Mouse (Mus musculus) retina, postnatal 7 days (tissue): ENCODE measurements at regions not wholly inside any gene's neighbourhood (a gene's known extent, or its start where the extent isn't known, plus 50 kb on each side); places are given as distances from the start of the nearest gene placed in this dataset.

Experiments used
- DNase-seq: peaks from one replicate; pipeline ENCODE4 v3.0.0-alpha.2; 2012; ENCODE audit warnings: low read depth, low spot score

DNA sequence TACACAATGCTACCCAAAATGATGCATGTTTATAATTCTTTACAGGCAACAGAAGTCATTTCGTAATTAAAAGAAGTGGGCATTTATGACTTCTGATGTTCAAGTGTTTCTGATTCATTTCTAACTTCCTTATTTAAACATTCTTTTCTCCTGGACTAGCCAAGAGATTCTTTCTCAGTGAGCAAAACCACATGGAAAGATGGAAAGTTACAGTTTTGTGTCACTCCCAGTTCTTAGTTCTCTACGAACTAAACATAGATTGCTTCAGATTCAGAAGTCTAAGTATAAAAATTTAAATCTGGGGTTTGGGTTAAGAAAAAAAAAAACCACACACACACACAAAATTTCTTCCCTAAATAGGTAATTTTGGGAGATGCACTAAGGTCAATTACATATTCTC is 288.0 kb upstream of the Paip1 start:
- DNase-seq, result no peak

- DNase-seq, result no peak
Observed at GRCm38 (mm10) chr13:119143351-119143750, 285.1 kb upstream of the Paip1 start.

DNA sequence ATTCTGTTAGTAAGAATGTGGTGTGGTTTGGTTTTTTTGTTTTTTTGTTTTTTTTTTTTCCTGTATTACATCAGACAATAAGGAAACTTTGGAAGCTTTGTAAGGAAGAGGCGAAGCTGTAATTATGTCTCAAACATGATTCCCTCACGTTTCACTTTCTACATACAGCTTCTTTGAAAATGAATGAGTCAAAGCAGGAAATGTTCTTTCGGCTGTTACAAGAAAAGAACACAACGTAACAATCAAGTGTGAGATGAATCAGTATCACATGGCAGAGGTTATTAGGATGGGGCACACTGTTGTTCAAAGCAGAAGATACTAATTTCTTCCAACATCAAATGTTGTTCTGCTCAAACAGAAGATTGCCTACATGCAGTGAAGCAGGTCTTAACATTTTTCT is 282.7 kb upstream of the Paip1 start:
- DNase-seq, result no peak

DNA sequence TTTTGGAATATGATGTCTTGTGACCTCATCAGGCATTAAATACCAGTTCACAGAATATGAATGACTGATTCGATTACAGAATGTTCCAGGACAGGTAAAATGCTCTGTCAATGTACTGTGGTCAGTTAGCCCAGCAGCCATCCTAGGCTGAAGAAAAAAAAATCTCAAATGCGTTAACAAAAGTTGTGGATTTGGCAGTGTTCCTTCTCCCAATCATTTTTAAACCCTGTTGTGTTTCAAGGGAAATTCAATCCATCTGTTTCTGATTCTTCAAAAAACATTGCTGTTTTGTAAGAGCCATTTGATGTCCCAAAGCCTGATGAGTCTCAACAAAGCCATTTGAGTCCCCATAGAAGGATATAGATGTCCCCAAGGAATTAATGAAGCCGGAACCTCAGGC is 280.7 kb upstream of the Paip1 start:
- no peak for DNase-seq

DNA sequence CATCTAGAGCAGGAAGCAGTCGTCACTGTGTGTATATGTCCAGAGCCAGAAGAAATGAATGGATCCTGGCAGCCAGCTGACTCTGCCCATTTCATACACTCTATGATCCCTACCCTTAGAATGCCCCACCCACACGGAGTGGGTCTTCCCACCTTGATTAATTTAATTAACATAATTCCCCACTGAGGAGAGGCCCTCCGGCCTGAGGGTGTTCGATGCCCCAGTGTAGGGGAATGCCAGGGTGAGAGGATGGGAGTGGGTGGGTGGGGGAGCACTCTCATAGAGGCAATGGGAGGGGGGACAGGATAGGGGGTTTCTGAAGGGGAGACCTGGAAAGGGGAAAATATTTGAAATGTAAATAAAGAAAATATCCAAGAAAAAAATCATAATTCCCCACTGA is 279.3 kb upstream of the Paip1 start:
- no peak for DNase-seq

DNA sequence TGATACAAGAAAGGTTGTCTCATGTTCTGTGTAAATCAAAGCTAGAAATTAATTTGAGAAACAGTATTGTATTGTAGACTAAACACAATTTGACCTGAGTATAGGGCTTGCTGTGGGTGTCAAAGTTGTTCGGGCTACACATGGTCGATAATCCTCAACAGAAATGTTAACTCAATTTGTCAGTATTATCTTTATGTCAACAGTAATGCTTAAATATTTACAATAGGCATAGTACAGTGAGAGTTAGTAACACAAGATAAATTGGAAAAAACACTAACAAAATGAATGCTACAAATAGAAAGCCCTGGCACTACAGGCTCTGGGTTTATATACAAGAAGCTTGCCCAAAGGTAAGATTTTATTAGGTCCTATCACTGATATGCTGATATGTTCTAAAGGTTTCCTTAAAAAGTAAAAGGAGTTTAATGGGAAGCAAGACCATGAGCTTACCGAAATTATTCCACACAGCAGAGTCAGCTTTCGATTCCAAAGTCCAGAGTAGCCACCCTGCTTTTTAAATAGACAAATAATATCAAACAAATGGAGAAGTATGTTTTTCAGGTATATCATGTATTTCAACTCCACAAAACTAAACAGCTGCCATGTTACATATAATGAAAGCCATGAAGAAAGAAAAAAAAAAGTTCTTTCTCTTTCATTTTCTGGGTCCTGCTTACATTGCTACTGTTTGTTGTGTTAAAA is 277.4 kb upstream of the Paip1 start:
- DNase-seq, result no peak

DNA sequence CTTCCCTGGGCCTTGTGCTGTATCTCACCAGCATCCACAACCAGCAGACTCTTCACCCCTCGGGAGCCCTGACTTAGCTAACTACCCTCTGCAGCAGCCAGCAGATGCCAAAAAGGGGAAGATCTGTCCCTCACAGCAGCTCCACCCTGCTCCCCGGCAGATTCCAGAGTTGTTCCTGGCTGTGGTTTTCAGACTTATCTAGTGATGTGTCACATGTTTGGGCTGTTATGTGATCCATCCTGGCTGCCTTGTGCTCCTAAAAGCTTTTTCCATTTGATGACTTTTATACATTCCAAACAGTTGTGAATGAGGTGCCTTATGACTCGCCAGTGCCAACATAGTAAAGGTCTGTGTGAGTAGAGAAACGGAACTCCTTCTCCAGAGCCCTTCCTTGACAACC is 250.6 kb upstream of the Paip1 start:
- DNase-seq, result no peak

DNA sequence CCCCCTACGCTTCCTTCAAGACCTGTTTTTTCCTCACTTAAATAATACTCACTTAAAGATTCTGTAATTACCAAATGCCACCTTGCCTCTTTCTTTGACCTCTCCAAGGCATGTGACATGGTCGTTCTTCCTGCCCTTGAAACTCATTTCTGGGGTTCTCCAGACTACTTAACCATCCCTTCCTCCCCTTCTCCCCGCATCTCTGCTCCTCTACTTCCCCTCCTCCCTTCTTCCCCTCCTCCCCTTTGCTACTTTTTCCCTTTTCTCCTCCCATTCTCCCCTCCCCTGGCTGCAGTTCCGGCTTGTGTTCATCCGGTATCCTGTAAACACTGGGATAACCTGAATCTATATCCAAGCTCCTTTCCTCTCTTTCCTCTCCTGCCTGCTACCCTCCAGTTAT is 250.2 kb upstream of the Paip1 start:
- DNase-seq, result no peak

- no peak for DNase-seq
Observed at GRCm38 (mm10) chr13:119179157-119179920, 249.1 kb upstream of the Paip1 start.

DNA sequence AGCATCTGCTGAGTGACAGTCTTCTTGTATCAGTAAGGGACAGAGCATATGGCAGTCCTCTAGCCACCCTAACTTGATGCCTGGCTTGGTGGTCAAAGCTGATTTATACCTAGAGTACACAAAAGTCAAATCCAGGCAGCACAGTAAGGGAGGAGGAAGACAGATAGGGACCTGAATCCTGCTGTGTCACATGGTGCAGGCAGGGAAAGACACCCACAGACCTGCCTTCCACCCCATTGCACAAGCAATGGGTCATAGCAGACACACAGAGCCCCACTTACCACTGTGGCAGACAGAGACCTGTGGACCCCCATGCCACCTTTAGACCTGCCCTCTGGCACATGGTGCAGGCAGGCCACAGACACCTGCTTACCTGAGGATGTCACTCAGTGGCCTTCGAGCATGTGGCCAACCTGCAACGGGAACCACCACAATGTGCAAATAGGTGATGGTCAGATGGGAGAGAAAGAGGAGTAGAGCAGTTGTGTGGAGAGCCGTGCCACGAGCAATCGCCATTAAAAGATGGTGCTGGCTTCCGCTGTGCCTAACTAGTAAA is 244.0 kb upstream of the Paip1 start:
- no peak for DNase-seq

GRCm38 (mm10) chr13:119185567-119186143 is 242.7 kb upstream of the Paip1 start:
- DNase-seq, result no peak

GRCm38 (mm10) chr13:119231556-119231955 is 196.8 kb upstream of the Paip1 start:
- DNase-seq, result no peak

DNA sequence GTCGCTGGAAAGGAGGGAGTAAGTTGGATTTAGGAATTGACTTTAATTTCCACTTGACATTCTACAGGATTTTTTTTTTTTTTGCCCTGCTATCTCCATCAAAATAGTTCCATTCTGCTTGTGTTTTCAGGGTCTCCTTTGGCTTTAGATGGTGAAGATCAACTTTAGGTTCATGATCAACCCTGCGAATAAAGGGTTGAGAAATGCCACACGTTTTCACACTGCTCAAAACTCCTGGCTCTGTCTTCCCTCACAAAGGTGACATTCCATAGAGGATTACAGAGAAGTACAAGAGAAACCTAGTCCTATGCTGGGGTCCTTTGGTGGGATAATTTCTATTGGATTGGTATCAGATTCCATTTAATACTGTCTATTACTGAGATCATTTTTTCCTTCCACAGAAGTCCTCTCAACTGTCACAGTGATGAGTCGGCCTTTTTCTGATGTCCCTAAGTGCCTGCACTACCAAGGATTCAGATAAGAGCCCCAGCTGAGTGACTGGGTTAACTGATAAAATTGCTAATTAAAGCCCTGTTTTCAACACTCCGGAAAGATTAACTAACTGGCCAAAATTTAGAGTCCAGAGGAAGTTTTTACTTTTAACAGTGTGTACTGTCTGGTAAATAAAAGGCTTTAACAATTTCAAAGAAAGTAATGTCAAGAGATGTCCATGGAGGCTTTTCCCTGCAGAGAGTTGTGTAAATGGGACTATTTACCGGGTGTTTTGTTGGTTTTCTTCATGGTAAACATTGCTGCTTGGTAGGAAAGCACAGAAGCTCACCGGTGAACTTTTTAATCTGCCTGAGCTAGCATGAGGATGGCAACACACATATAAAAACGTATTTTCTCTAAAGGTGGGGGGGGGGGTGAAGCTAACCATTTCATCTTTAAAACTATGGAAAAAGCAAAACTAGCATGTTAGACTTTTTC is 196.0 kb upstream of the Paip1 start:
- DNase-seq, result no peak

DNA sequence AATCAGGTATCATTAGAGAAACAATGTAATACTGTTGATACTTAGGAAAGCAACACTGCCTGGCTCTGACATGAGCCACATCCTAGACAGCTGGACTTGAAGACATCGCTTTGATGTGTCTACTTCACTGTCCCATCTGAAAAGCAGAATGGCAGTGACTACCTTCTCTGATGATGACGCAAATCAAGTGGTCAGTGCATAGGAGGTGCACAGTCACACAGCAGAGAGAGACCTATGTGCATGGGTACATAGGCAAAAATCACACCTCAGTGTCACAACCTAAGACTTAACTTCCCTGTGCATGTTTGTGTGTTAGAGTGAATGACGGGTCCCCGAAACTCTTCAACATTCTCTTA is 195.4 kb upstream of the Paip1 start:
- no peak for DNase-seq

- no peak for DNase-seq
Observed at GRCm38 (mm10) chr13:119233869-119234268, 194.5 kb upstream of the Paip1 start.

- no peak for DNase-seq
Observed at GRCm38 (mm10) chr13:119242358-119242757, 186.0 kb upstream of the Paip1 start.

DNA sequence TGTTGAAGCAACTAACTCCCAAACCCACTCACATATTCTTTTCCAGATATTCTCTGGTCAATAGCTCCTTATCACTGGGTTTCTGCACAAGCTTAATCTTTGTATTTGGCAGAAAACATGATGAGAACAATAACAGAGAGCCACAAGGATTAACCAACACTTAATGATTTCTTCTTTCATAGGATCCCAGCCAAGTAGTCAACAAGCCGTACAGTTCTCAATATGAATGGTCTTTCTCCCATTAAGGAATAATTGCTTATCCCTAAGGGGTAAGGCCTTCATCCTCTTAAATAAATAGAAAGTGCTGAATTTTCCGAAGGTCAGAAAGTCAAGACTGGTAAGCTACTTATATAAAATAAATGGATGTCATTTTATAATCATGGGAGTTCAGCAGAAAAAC is 181.3 kb upstream of the Paip1 start:
- no peak for DNase-seq

- DNase-seq, result no peak
Observed at GRCm38 (mm10) chr13:119252006-119252405, 176.4 kb upstream of the Paip1 start.

DNA sequence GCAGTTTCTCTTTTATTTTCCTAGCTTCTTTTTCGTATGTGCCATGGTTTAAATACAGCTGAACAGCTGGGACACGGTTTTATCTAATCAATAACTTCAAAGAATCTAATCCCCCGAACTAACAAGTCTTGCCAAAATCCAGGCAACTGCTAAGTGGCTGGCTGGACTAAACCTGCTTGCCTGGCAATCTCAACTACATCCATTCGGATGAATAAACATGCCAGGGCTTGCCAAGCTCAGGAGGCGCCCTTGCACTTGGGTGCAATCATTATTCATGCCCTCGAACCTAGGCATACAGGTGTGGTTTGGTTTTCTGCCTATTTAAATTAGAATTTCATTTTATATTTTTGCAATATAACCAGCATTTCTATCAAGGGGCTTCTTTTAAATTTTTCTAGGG is 172.1 kb upstream of the Paip1 start:
- DNase-seq, result no peak

DNA sequence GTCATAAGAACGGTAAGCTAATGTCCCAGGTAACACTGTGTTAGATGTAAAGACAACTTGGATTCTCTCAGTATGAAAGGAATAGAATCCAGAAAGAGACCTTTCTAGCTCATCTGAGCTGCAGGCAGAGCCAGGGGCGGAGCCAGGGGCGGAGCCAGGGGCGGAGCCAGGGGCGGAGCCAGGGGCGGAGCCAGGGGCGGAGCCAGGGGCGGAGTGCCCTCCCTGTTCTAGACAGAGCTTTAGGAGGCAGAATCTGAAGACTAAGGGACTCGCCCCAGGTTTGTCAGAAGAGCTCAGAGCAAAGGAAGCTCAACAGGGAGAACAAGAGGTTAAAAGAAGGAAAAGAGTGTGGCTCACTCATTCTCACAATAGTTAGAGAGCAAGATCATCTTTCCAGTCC is 169.9 kb upstream of the Paip1 start:
- no peak for DNase-seq

DNA sequence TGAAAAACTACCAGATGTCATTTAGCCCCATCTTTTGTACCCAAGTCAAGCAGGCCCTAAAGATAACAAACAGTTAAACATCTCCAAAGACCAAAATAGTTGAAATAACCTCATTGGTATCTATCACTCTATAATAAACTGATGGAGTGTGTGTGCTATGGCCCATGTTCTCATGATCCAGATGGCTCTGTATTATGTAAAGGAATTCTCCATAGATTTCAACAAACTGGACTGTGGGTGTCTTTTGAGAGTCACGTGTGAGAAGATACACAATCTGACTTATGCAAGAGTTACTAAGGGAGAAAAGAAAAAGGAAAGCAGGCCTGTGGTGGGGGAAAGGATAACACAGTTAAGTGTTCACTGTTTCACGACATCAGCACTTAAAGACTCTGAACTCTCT is 164.8 kb upstream of the Paip1 start:
- DNase-seq, result no peak
